Mouse (Mus musculus) liver, embryonic 14.5 days (tissue): ENCODE results near the gene Atxn1.

Source experiments
- CTCF ChIP-seq: IDR thresholded peaks from 2 replicates; pipeline ENCODE4 v1.5.1; 2016; ENCODE audit warnings: antibody characterized with exemption, low read depth, control low read depth
- EP300 ChIP-seq: IDR thresholded peaks from 2 replicates; pipeline ENCODE4 v1.6.1; 2016; ENCODE audit warnings: antibody characterized with exemption, low read depth

DNA sequence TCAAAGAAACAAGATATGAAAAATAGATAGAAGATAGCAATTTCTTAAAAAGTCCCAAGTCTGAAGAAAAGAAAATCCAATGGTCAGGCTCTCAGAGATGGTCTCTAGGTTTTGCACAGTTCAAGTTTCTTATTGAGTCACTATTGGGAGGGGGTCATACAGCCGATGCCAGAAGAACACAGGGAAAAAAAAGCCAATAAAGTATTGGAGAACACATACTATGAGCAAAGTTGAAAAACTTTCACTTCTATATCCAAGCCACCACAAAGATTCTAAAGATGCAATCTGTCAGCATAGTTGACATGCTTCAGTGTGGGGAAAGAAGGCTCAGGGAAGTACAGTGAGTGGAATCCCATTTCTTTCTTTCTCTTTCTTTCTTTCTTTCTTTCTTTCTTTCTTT, 285.7 kb downstream of the Atxn1 start:
- no peak for TF ChIP-seq CTCF
- TF ChIP-seq EP300: no peak
